Mouse (Mus musculus) activated CD4-positive, CD25-positive, alpha-beta regulatory T cell, adult 4 months (primary cell): ENCODE measurements around the gene Il1f8. TPM values are rescaled to one million over a fixed set of nuclear protein-coding genes. Genes with fewer than 3 reads are reported as not detected.
"Not testable (repeated sequence)": the region's sequence is repeated elsewhere in the genome, so short reads cannot be mapped to it uniquely, and the experiment has no call there.

Experiments
- ATAC-seq: one replicate; pipeline ENCODE4 v1.8.0; 2017
- polyA plus RNA-seq, 2 experiments: library from polyadenylated mRNA; unstranded; fragments of 100-300 nt; shearing (Covaris generic); gene quantifications; one replicate each; pipeline ENCODE4 v1.2.1; 2017

Il1f8 gene
- polyA plus RNA-seq, result not detected

DNA sequence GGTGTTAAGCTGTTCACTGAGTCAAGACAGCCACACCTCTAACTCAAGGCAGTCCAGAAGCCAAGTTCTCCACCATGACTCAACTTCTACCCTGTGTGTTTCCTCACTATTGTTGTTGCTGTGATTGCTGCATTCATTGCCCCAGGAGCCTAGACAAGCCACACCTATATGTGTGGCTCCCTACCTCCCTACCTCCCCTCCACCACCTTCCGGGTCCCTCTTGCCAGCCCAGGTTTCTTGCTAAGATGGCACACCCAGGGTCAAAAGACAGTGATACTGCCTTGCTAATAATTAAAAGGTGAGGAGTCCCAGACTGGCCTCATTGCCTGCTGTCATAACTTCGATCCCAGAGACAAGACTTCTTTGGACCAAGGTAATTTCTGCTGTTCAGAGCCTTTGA is at the start of gene Il1f8:
TSS of gene Il1f8 (plus strand) at position 301 of the 400 bp plus-strand sequence.
- ATAC-seq, result no peak

DNA sequence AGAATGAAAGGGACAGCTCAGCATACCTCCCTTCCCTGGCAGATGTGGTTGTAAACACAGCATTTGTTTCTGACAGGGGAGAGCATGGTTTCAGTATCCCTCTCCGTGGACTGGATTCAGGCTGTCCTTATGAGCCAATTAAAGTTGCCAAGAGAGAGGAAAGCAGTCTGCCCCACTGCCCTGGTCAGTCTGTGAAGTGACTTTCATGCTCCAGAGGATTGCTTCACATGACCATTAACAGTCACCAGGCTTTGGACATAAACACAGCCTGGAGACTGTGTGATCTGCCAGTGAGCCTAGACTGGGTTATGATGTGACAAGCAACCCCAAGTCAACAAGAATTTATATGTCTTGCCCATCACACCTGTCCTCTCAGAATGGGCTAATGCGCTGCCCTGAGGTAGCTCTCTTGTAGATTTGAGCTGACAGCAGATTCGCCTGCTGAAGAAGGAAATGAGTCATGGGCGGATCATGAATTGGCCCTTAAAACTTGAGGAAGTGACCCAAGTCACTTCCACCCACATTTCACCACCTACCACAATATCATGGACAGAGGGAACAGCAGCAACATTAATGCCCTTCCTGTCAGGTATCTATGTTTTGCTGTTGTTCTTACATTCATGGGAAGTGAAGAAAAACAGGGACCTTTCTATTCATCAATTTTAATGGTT is 49.2 kb upstream of the Il1f8 start:
- no peak for ATAC-seq

DNA sequence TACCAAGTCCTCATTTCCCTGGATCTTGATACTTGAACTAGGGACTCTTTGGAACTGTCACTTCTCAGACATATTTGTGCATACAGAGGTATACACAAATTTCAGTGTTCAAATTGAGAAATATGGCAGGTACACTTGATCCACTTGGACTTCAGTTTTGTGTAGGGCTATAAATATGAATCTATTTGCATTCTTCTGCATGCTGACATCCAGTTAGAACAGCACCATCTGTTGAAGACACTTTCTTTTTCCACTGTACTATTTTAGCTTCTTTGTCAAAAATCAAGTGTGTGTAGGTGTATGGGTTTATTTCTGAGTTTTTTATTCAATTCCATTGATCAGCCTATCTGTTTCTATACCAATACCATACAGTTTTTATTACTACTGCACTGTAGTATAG is 43.9 kb upstream of the Il1f8 start:
- ATAC-seq, result no peak

DNA sequence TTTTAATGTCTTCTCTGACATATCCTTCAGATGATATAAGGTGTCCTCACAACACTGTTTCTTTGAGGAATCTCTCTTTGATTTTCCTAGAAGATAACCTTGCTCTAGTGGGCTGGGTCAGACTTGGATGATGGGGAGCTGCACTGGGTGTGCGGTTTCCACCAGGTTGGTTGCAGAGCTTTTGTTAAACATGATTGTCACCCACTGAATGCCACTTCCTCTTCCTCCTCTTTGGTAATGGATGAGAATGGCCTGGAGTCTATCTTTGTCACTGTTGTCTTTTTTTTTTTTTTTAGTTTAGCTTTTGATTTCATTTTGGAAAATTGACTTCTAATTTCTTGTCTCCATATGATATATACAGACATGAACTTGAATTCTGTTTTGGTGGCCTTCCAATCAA is 18.6 kb upstream of the Il1f8 start:
- no peak for ATAC-seq

DNA sequence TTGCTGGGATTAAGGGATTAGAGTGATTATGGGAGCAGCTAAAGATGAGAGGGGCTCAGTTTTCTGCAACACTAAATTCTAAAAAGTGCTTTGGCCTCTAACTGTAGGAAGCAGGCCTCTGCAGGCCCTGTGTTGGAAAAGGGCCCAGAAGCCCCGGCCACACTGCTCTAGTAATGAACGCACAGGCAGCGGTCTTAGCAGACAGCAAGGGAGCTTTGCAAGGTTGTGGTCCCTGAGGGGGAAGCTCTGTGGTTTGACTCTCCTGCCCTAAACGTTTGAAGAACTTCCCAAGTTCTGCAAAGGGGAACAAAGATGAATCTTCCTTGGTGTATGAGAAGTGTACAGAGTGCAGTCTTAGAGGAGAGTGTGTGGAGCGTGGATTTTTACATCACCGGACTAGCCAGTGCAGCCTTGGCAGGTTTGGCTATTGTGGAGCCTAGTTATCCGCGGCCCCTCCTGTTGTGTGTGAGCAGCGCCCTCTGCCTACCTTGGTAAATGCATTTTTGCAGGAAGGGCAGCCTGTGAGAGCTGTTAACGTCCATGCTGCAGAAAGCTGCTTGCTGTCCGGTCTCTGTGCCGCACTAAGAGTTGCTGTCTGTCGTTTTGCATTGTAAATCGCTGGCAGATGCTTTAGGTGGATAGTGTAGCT is 28.8 kb downstream of the Il1f8 start:
- ATAC-seq, result not testable (repeated sequence)

DNA sequence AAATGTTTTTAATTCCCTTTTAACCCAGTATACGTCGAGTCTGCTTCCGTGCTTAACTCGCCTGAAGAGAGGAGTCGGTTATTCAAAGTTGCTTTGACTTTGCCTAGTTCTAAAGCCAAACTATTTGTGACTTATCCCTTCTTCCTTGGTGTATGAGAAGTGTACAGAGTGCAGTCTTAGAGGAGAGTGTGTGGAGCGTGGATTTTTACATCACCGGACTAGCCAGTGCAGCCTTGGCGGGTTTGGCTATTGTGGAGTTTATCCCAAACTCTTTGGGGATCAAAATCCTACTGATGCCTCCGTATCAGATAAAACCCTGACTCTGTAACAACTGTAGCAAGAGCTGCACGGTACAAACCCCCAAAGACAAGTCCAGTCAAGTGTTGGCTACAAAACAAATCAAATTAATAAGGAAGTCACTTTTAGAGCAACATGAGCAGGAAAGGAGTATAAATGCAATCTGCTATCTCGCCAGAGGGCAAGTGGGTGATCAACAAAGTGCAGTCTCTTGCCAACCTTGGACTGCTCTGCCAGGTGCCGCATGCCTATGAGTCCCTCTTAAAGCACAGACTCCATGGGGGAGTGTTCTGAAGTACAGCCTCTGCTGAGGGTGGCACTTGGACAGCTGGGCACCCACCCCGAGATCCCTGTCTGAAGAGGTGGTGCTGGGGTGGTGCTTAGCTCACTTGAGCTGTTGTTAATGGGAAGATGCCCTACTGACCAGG is 29.6 kb downstream of the Il1f8 start:
- not testable (repeated sequence) for ATAC-seq

DNA sequence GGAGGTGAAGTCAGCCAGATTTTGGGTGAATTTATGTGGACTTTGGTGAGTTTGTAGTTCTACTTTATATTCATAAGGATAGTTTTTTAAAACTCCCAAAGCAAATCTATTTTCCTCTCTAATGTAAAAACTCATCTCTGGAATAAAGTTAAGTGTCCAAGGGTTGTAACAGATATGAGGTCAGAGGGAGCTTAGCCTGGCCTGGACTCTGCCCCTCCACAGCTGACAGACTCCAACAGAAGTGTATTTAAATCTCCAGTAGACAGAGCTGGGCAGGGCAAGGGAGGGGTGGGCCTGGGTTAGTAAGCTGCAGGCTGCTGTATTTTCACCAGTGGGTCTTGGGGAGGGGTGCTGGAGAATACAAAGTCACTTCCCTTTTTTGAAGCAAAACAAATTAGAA is 31.1 kb downstream of the Il1f8 start:
- ATAC-seq, result not testable (repeated sequence)

DNA sequence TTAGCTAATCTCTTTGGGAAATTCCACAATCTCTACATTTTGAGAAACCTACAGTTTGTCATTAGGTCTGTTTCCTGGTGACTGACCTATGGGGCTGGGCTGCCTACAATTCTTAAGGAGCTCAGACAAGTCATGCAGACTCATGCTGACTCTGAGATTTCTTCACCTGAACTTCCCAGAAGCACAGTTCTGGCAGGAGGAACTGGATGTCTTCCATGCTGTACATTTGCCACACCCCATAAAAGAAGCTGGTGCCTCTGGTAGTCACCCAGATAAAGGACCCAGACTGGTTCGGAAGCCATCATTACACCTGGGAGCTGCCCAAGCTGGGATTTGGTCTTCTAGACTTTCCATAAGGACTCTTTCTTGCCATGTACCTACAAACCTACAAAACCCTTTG is 33.2 kb downstream of the Il1f8 start, which contains the start of gene Il1f9:
TSS of gene Il1f9 (plus strand) at position 301 of the 400 bp plus-strand sequence.
- ATAC-seq, result no peak

DNA sequence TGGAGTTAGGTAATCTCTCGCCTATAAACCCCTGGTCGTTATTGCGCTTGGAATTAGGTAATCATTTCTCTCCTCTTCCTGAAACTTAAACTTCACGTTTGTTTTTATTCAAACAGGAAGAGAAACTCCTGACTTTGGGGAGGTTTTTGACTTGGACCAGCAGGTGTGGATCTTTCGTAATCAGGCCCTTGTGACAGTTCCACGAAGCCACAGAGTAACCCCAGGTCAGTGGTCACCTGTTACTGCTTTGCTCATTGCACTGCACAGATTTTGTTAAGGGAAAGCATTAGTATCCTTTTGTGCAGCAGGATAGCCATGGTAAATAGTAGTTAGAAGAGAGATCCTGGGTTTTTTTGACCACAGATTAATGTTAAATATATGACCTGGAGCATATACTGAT is 34.6 kb downstream of the Il1f8 start:
- no peak for ATAC-seq

DNA sequence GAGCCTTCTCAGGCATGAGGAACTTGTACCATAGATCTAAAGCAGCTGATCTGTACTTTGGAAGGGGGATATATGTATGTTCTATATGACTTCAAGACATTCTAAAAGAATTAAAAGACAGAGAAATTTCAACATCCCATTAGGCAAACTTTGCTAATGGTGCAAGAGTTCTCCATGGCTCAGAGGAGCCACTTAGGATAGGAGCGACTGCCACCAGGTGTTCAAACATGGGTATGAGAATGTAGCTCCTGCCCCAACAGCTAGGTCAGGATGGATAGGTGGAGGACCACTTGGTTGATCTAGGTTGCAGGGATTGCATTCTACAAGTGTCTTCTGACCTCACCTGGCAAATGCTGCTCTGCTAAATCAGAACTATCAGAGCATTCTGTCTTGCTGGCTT is 35.2 kb downstream of the Il1f8 start:
- ATAC-seq, result no peak

Other genes starting within 250 kb of the Il1f8 start
- gene Hnmt, start 103.8 kb upstream of the Il1f8 start, polyA plus RNA-seq, result not detected
- not detected for gene Tbpl2, start 56.6 kb upstream of the Il1f8 start, polyA plus RNA-seq
- not detected for gene Il1f9, start 33.3 kb downstream of the Il1f8 start, polyA plus RNA-seq
- gene Il1f6, start 62.3 kb downstream of the Il1f8 start, polyA plus RNA-seq, result not detected
- gene Il1f5, start 123.8 kb downstream of the Il1f8 start, polyA plus RNA-seq, result not detected
- not detected for gene Il1f10, start 138.0 kb downstream of the Il1f8 start, polyA plus RNA-seq
- under 1 TPM; 0.20 to 0.77 TPM for gene Il1rn, start 183.7 kb downstream of the Il1f8 start, polyA plus RNA-seq
- gene Psd4, start 214.4 kb downstream of the Il1f8 start, polyA plus RNA-seq, result 10 to 100 TPM; 65.6 to 75.6 TPM